ENCODE assay signal across 9 mouse cellular contexts in genomic region chr13:28718868-28719265, GRCm38 (mm10).
DNase-seq lines count a peak whose midpoint lies in the region; ATAC-seq lines count a peak whose summit lies in the region.
"Had no signal": no experiment of that assay in that cellular context is flagged by ENCODE, and none has a peak within 500 bp of the region (broad histone marks: within the 10 kb centered on the region; RNA-seq: fewer than 3 reads in every experiment).

No protein-coding gene starts in this region.

- no peak for DNase-seq in frontal cortex, postnatal 25 days (ENCODE audit: low spot score in 2 of 2)
- DNase-seq in 3T3-L1 (ENCODE audit: low read depth, low spot score), result peak; percentile 37
- peak; percentile 33 for DNase-seq in forebrain, embryonic 10.5 days (ENCODE audit: extremely low spot score, low spot score)
- DNase-seq in midbrain, embryonic 11.5 days (ENCODE audit: low spot score, missing footprints), result peak; percentile 89
- DNase-seq in adrenal gland, postnatal 14 days, result no peak
- DNase-seq in ovary, postnatal 36 days (ENCODE audit: low spot score), result no peak
- DNase-seq in retina, postnatal 1 day, result no peak

- H3K4me1 ChIP-seq in forebrain, embryonic 10.5 days, result peaks cover 70% of the 10 kb centered on the region
- H3K4me1 ChIP-seq in midbrain, embryonic 11.5 days (ENCODE audit: control insufficient read depth, insufficient read depth, low read length), result peaks cover 53% of the 10 kb centered on the region

- H3K4me2 ChIP-seq in midbrain, embryonic 11.5 days, result no peak overlapping the region; the same call in 1 of the 2 replicates

- peak overlapping the region; percentile 88 for H3K27ac ChIP-seq in forebrain, embryonic 10.5 days
- peak overlapping the region; percentile 91 for H3K27ac ChIP-seq in midbrain, embryonic 11.5 days (ENCODE audit: low read depth, low read length)

- no peaks in the 10 kb centered on the region for H3K36me3 ChIP-seq in forebrain, embryonic 10.5 days (replicated peaks)
- H3K36me3 ChIP-seq in midbrain, embryonic 11.5 days (ENCODE audit: control insufficient read depth, insufficient read depth, low read length), result no peaks in the 10 kb centered on the region
- H3K36me3 ChIP-seq: limb, embryonic 12.5 days had no signal

- ATAC-seq in frontal cortex, adult (ENCODE audit: low TSS enrichment), result peak; percentile 42
- peak; percentile 3; the same call in 1 of the 2 replicates for ATAC-seq in midbrain, embryonic 11.5 days (ENCODE audit: low FRiP score)

- H3K27me3 ChIP-seq in forebrain, embryonic 10.5 days (ENCODE audit: poor library complexity, severe bottlenecking), result no peaks in the 10 kb centered on the region
- H3K27me3 ChIP-seq in midbrain, embryonic 11.5 days (ENCODE audit: control insufficient read depth, insufficient read depth, low read length), result no peaks in the 10 kb centered on the region
- H3K27me3 ChIP-seq: limb, embryonic 12.5 days had no signal

- H3K9ac ChIP-seq in midbrain, embryonic 11.5 days (ENCODE audit: low read length), result peak overlapping the region; percentile 29; the same call in 1 of the 2 replicates
- H3K9ac ChIP-seq: limb, embryonic 12.5 days had no signal

- no peaks in the 10 kb centered on the region for H3K9me3 ChIP-seq in forebrain, embryonic 10.5 days
- H3K9me3 ChIP-seq in midbrain, embryonic 11.5 days (ENCODE audit: control insufficient read depth, low read length), result no peaks in the 10 kb centered on the region
- H3K9me3 ChIP-seq: limb, embryonic 12.5 days had no signal

- 20% methylated on average over 5 of the region's 5 CpGs for WGBS in forebrain, embryonic 10.5 days
- WGBS in midbrain, embryonic 11.5 days, result 31% methylated on average over 5 of the region's 5 CpGs

- H3K4me3 ChIP-seq in forebrain, embryonic 10.5 days, result no peak overlapping the region
- no peak overlapping the region for H3K4me3 ChIP-seq in midbrain, embryonic 11.5 days (ENCODE audit: low read depth, low read length)
- H3K4me3 ChIP-seq: limb, embryonic 12.5 days had no signal

Comparison
In these comparisons a context has a peak if more than half of its experiments do, and no peak if none do; other contexts are left out.
1. DNase-seq: peak in 3T3-L1 (single experiment), forebrain, embryonic 10.5 days (single experiment) and midbrain, embryonic 11.5 days (single experiment); none in frontal cortex, postnatal 25 days (0 of 2), adrenal gland, postnatal 14 days (single experiment), ovary, postnatal 36 days (single experiment) and retina, postnatal 1 day (single experiment).